Mouse (Mus musculus): ENCODE measurements around the gene Nfkb2. TPM values are rescaled to one million over a fixed set of nuclear protein-coding genes. Genes with fewer than 3 reads are reported as not detected.

The Nfkb2 gene
- polyA plus RNA-seq, 1 experiment from 2014 or later = 5.0 TPM

DNA sequence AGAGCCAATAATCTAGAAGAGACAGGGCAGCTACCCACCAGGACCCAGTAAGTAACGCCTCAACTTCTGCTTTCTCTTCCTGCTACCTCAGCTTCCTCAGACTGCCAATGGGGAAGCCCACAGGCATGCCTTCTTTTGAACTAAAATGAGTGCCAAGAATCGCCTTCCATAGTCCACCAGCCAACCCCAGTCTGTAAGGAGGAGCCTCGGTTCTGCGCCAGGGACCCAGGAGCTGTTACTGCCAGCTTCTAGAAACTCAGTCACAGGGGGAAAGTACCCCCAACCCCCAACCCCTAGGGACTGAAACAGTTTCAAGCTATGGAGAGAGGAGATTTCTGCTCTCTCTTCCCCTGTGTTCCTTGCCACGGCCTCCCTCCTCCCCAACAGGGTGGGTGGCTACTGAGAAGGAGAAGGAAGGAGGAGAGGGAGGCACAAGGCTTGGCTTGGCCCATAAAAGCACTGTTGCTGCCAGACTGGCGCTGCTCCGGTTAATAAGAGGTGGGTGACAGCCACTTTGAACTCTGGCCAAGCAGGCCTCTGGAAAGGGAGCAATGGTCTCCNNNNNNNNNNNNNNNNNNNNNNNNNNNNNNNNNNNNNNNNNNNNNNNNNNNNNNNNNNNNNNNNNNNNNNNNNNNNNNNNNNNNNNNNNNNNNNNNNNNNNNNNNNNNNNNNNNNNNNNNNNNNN is 35.3 kb downstream of the Nfkb2 start:
- 0 out of 2 replicates have a peak, but pooled peaks cover 14% of the 10 kb centered on the region for H3K27me3 ChIP-seq
- H3K4me1 ChIP-seq = peaks cover 9% of the 10 kb centered on the region
- no peak overlapping the region for H3K4me3 ChIP-seq
- H3K36me3 ChIP-seq = no peaks in the 10 kb centered on the region
- H3K9ac ChIP-seq = peak overlapping the region; percentile 45; the same call in 1 of the 2 replicates
- no peak overlapping the region for H3K27ac ChIP-seq
- ATAC-seq (ENCODE audit: low FRiP score) = 0 out of 2 replicates have a peak, but pooled peaks have one; percentile 0
- H3K4me2 ChIP-seq (replicated peaks) = peak overlapping the region; percentile 79; the same call in 1 of the 2 replicates
- 77% methylated on average over 7 of the region's 7 CpGs for WGBS
- H3K9me3 ChIP-seq (replicated peaks) = no peaks in the 10 kb centered on the region

GRCm38 (mm10) chr19:46344710-46345419 is 40.7 kb downstream of the Nfkb2 start:
- no peak overlapping the region for H3K9ac ChIP-seq
- no peak for ATAC-seq (ENCODE audit: low FRiP score)
- no peak overlapping the region for H3K4me3 ChIP-seq
- H3K4me1 ChIP-seq = peaks cover 14% of the 10 kb centered on the region
- H3K4me2 ChIP-seq (replicated peaks) = no peak overlapping the region
- no peak overlapping the region for H3K27ac ChIP-seq
- 24% methylated on average over 7 of the region's 7 CpGs for WGBS
- peaks cover 26% of the 10 kb centered on the region for H3K27me3 ChIP-seq
- H3K36me3 ChIP-seq = no peaks in the 10 kb centered on the region
- H3K9me3 ChIP-seq (replicated peaks) = no peaks in the 10 kb centered on the region

GRCm38 (mm10) chr19:46347146-46347545 is 43.0 kb downstream of the Nfkb2 start:
- H3K27me3 ChIP-seq = peaks cover 31% of the 10 kb centered on the region
- H3K4me1 ChIP-seq = peaks cover 20% of the 10 kb centered on the region
- no peaks in the 10 kb centered on the region for H3K9me3 ChIP-seq (replicated peaks)
- H3K4me2 ChIP-seq (replicated peaks) = no peak overlapping the region
- WGBS = 100% methylated on average over 1 of the region's 1 CpGs
- no peak overlapping the region for H3K4me3 ChIP-seq
- H3K27ac ChIP-seq = no peak overlapping the region
- ATAC-seq (ENCODE audit: low FRiP score) = no peak
- no peaks in the 10 kb centered on the region for H3K36me3 ChIP-seq
- no peak overlapping the region for H3K9ac ChIP-seq

DNA sequence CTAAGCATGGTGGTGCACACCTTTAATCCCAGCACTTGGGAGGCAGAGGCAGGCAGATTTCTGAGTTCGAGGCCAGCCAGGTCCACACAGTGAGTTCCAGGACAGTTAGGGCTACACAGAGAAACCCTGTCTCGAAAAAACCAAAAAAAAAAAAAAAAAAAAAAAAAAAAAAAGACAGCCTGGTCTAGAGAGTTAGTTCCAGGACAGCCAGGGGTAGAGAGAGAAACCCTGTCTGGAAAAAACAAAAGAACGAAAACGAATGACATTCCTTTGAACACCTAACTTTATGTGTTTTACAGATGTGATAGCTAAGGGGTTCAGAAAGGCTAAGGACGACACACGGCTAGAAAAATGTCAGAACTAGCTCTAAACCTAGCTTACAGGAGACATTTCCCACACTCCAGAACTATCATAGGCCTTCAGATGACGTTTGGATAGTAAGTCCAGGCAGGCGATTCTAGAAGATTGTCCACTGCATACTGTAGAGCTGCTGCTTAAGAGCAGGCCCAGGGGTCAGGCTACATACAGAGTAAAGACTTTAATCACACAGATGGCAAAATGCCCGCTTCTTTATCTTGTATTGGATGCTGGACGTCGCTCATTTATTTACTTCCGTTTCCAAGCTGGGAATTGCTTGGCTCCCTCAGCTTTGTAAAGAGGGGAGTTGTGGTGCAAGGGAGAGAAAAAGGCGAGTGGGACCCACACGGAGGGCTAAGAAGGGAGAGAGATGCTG is 44.0 kb downstream of the Nfkb2 start:
- Histone ChIP-seq H3K27me3 (peaks cover 35% of the 10 kb centered on the region), H3K4me2 (replicated peaks) (peak overlapping the region; percentile 95), H3K36me3 (no peaks in the 10 kb centered on the region), H3K9me3 (replicated peaks) (no peaks in the 10 kb centered on the region), H3K4me3 (peak overlapping the region; percentile 60), H3K4me1 (peaks cover 20% of the 10 kb centered on the region), H3K27ac (peak overlapping the region; percentile 88), H3K9ac (peak overlapping the region; percentile 84)
- WGBS = 31% methylated on average over 14 of the region's 14 CpGs
- ATAC-seq (ENCODE audit: low FRiP score) = no peak

- Histone ChIP-seq H3K36me3 (no peaks in the 10 kb centered on the region), H3K27ac (peak overlapping the region; percentile 88), H3K9ac (peak overlapping the region; percentile 84), H3K4me2 (replicated peaks) (peak overlapping the region; percentile 95), H3K9me3 (replicated peaks) (no peaks in the 10 kb centered on the region), H3K4me1 (peaks cover 20% of the 10 kb centered on the region), H3K4me3 (peak overlapping the region; percentile 60), H3K27me3 (peaks cover 35% of the 10 kb centered on the region)
- WGBS = under 1% methylated on average over 78 of the region's 78 CpGs
- peak; percentile 85 for ATAC-seq (ENCODE audit: low FRiP score)
Observed at GRCm38 (mm10) chr19:46348761-46349458, 44.8 kb downstream of the Nfkb2 start.

GRCm38 (mm10) chr19:46349550-46349949 is 45.4 kb downstream of the Nfkb2 start:
- Histone ChIP-seq H3K4me3 (peak overlapping the region; percentile 60), H3K27me3 (peaks cover 30% of the 10 kb centered on the region), H3K4me2 (replicated peaks) (peak overlapping the region; percentile 95), H3K4me1 (peaks cover 20% of the 10 kb centered on the region), H3K9ac (peak overlapping the region; percentile 84), H3K27ac (peak overlapping the region; percentile 88; the same call in 1 of the 2 replicates), H3K9me3 (replicated peaks) (no peaks in the 10 kb centered on the region), H3K36me3 (no peaks in the 10 kb centered on the region)
- peak; percentile 9; the same call in 1 of the 2 replicates for ATAC-seq (ENCODE audit: low FRiP score)
- WGBS = 27% methylated on average over 6 of the region's 6 CpGs

DNA sequence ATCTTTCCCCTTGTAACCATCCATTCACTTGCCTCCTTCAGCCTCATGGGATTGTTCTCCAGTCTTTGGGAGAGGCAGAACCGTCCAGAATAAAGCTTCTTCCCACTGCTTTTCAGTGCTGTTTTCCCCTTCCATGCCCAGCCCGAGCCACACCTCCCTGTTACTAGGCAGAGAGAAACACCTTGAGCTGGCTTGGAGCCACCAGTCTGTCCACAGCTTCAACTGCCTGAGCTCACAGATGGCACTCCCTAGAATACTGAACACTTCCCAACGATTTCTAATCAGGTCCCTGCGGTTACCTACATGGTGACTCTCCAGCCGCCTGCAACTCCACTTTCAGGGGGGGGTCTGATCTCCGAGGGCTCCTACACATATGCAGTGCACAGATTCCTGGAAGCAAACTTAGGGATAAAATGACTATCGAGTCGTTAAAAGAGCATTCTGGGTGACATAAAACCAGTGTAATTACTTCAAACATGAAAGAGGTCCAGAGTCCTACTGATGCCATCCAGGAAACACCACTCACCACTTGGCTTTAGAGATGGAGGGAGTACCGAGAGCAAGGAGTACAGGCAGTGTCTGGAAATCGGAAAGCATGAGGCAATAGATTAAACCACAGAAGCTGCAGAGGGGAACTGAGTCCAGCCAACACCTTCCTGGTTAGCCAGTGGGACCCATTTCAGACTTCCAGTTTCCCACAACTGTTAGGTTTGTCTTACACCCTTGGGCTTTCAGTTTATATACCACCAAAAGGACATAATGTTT is 46.2 kb downstream of the Nfkb2 start, which contains the start of gene 2310034G01Rik:
Gene 2310034G01Rik (minus strand): TSS at position 135 of the 765 bp plus-strand sequence.
- Histone ChIP-seq H3K4me2 (replicated peaks) (peak within 1 kb of the TSS; percentile 95), H3K9ac (peak within 1 kb of the TSS; percentile 84), H3K36me3 (no peaks in the 10 kb centered on the region), H3K27me3 (peaks cover 30% of the 10 kb centered on the region), H3K4me3 (peak within 1 kb of the TSS; percentile 60), H3K4me1 (peaks cover 20% of the 10 kb centered on the region), H3K27ac (peak within 1 kb of the TSS; percentile 88), H3K9me3 (replicated peaks) (no peaks in the 10 kb centered on the region)
- 64% methylated on average over 10 of the region's 10 CpGs for WGBS
- no peak for ATAC-seq (ENCODE audit: low FRiP score)

DNA sequence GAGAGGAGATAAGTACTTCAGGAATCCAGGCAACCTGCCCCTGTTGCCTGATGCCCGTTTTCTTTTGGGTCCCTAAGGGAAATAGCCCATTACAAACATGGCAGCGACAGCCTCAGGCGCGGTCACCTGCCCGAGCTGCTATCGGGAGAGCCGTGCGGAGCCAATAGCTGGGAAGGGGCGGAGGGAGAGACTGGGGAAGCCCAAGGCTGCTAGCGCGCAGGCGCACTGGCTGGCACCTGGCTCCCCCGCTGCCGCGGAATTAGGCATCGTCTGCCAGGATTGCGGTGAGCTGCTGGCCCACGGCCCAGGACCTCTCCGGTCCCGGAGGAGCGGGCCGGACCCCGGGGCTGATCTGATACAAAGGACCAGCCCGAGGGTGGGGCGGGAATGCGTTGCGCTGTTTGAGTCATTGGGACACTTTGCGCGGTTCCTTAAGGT is 52.6 kb downstream of the Nfkb2 start:
- Histone ChIP-seq H3K27ac (no peak overlapping the region), H3K4me1 (peaks cover 9% of the 10 kb centered on the region), H3K9ac (peak overlapping the region; percentile 76), H3K4me3 (peak overlapping the region; percentile 47), H3K9me3 (replicated peaks) (no peaks in the 10 kb centered on the region), H3K36me3 (no peaks in the 10 kb centered on the region), H3K4me2 (replicated peaks) (peak overlapping the region; percentile 66), H3K27me3 (peaks cover 29% of the 10 kb centered on the region)
- WGBS = under 1% methylated on average over 29 of the region's 29 CpGs
- ATAC-seq (ENCODE audit: low FRiP score) = peak; percentile 88

- ATAC-seq (ENCODE audit: low FRiP score) = no peak
- H3K27me3 ChIP-seq = peaks cover 24% of the 10 kb centered on the region
- peak overlapping the region; percentile 66 for H3K4me2 ChIP-seq (replicated peaks)
- no peak overlapping the region for H3K27ac ChIP-seq
- H3K9me3 ChIP-seq (replicated peaks) = no peaks in the 10 kb centered on the region
- peak overlapping the region; percentile 47 for H3K4me3 ChIP-seq
- peaks cover 9% of the 10 kb centered on the region for H3K4me1 ChIP-seq
- H3K9ac ChIP-seq = peak overlapping the region; percentile 76
- WGBS = 23% methylated on average over 25 of the region's 25 CpGs
- no peaks in the 10 kb centered on the region for H3K36me3 ChIP-seq
Observed at GRCm38 (mm10) chr19:46357344-46358280, 53.5 kb downstream of the Nfkb2 start.

GRCm38 (mm10) chr19:46358381-46358780 is 54.3 kb downstream of the Nfkb2 start:
- Histone ChIP-seq H3K27ac (no peak overlapping the region), H3K4me2 (replicated peaks) (no peak overlapping the region), H3K36me3 (no peaks in the 10 kb centered on the region), H3K9ac (no peak overlapping the region), H3K9me3 (replicated peaks) (no peaks in the 10 kb centered on the region), H3K4me3 (no peak overlapping the region), H3K4me1 (peaks cover 9% of the 10 kb centered on the region), H3K27me3 (peaks cover 24% of the 10 kb centered on the region)
- no peak for ATAC-seq (ENCODE audit: low FRiP score)
- WGBS = 55% methylated on average over 4 of the region's 4 CpGs
